In the genomic region with DNA sequence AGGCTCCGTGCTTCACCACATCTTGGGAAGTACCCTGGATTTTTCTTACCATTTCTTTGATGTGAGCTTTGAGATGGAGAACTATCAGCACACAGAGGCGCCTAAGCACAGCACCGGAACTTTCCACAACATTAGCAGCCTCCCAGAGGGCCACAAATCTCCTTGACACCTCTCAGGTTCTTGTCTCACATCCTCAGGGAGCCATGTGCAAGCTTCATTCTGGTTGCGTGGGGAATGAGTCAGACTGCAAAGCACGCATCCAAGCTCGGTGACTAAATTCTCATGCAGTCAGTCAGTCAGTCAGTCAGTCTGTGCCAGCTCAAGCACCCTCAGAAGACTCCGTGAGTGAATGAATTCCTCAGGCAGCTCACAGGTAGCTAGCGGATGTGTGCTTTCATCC, we compare ENCODE assay signal across 20 mouse cellular contexts. TPM values are rescaled to one million over a fixed set of nuclear protein-coding genes. Genes with fewer than 3 reads are reported as not detected.
DNase-seq lines count a peak whose midpoint lies in the region; TF ChIP-seq lines count a peak whose summit lies in the region.
"Had no signal": no experiment of that assay in that cellular context is flagged by ENCODE, and none has a peak within 500 bp of the region (broad histone marks: within the 10 kb centered on the region; RNA-seq: fewer than 3 reads in every experiment).

No protein-coding gene starts in this region.

- no peak overlapping the region for H3K4me3 ChIP-seq in cerebellum, adult 2 months (replicated peaks; ENCODE audit: insufficient read depth, low read depth, low read length)
- H3K4me3 ChIP-seq: embryonic facial prominence, embryonic 13.5 days; heart, embryonic 12.5 days; hindbrain, embryonic 15.5 days; layer of hippocampus, adult 2 months; megakaryocyte, embryonic 14.5 days; neural tube, embryonic 12.5 days; stomach, embryonic 15.5 days had no signal

- H3K27ac ChIP-seq in cerebellum, adult 2 months (ENCODE audit: insufficient read depth, low read length): no peak overlapping the region
- H3K27ac ChIP-seq: embryonic facial prominence, embryonic 13.5 days; hindbrain, embryonic 15.5 days; layer of hippocampus, adult 2 months; neural tube, embryonic 12.5 days; stomach, embryonic 15.5 days had no signal

- DNase-seq in heart, adult 11 months: peak; percentile 48
- no peak for DNase-seq in heart, adult 9 months (ENCODE audit: low spot score in 2 of 2)
- DNase-seq in right cerebral cortex, adult 18-20 months: peak; percentile 43
- no peak for DNase-seq in right cerebral cortex, postnatal 14 days
- DNase-seq in brain, adult 2 months (ENCODE audit: low read depth, low spot score): peak; percentile 85
- DNase-seq in ovary, adult 18-20 months (ENCODE audit: low spot score): no peak
- no peak for DNase-seq in cerebellum, adult 2 months
- DNase-seq: adrenal gland, postnatal 25 days; cerebellum, adult 9-10 months; gastrocnemius, postnatal 36 days; kidney, postnatal 10 days; lung, postnatal 14 days had no signal

- no peak for TF ChIP-seq POLR2A in cerebellum, adult 2 months (IDR thresholded peaks at IDR 0.05; ENCODE audit: borderline replicate concordance, insufficient read depth, low read length)

- H3K27me3 ChIP-seq in cerebellum, adult 2 months (ENCODE audit: control insufficient read depth, insufficient read depth, low read length): no peaks in the 10 kb centered on the region
- H3K27me3 ChIP-seq: CH12.LX; embryonic facial prominence, embryonic 13.5 days; heart, embryonic 12.5 days; hindbrain, embryonic 15.5 days; megakaryocyte, embryonic 14.5 days; neural tube, embryonic 12.5 days; stomach, embryonic 15.5 days had no signal

- no peaks in the 10 kb centered on the region for H3K4me1 ChIP-seq in cerebellum, adult 2 months (ENCODE audit: control insufficient read depth, insufficient read depth, low read length)
- H3K4me1 ChIP-seq: embryonic facial prominence, embryonic 13.5 days; heart, embryonic 12.5 days; hindbrain, embryonic 15.5 days; megakaryocyte, embryonic 14.5 days; neural tube, embryonic 12.5 days; stomach, embryonic 15.5 days had no signal

- 90% methylated on average over 8 of the region's 8 CpGs for WGBS in cerebellum, adult 2 months

- no peak for TF ChIP-seq CTCF in cerebellum, adult 2 months (IDR thresholded peaks at IDR 0.05; ENCODE audit: borderline replicate concordance, insufficient read depth, low read depth, low read length)

RNA-seq across cellular contexts. Expression of a gene that starts 25.9 kb away (rescaled TPM):
- polyA plus RNA-seq in cerebellum, adult 2 months (2012; rRNA removed): 44.4 and 45.6 TPM in 2 replicates

RNA-seq across cellular contexts. Expression of a gene that starts 54.9 kb away (rescaled TPM):
- 140 TPM in 2 replicates for polyA plus RNA-seq in cerebellum, adult 2 months (2012; rRNA removed)

Comparison
In these comparisons a context has a peak if more than half of its experiments do, and no peak if none do; other contexts are left out.
1. DNase-seq: peak in heart, adult 11 months (single experiment), right cerebral cortex, adult 18-20 months (single experiment) and brain, adult 2 months (single experiment); none in heart, adult 9 months (0 of 2), right cerebral cortex, postnatal 14 days (single experiment), ovary, adult 18-20 months (single experiment) and cerebellum, adult 2 months (0 of 2).